Mouse (Mus musculus): ENCODE measurements around the gene Gm5767. TPM values are rescaled to one million over a fixed set of nuclear protein-coding genes. Genes with fewer than 3 reads are reported as not detected.

Gm5767 gene
- polyA plus RNA-seq, 1 experiment from 2014 or later = not detected

- Histone ChIP-seq H3K4me3 (ENCODE audit: low read depth, low read length) (no peak overlapping the region), H3K9ac (ENCODE audit: low read depth, low read length) (no peak overlapping the region), H3K9me3 (replicated peaks; ENCODE audit: control insufficient read depth, low read length) (no peaks in the 10 kb centered on the region), H3K36me3 (ENCODE audit: control insufficient read depth, insufficient read depth, low read length) (peaks cover 34% of the 10 kb centered on the region), H3K27ac (ENCODE audit: low read depth, low read length) (no peak overlapping the region), H3K4me1 (ENCODE audit: control insufficient read depth, insufficient read depth, low read length) (no peaks in the 10 kb centered on the region), H3K27me3 (ENCODE audit: control insufficient read depth, insufficient read depth, low read length) (no peaks in the 10 kb centered on the region), H3K4me2 (no peak overlapping the region)
- 94% methylated on average over 3 of the region's 3 CpGs for WGBS (ENCODE audit: insufficient replicate concordance)
- ATAC-seq (replicated peaks; ENCODE audit: insufficient number of reproducible peaks, low FRiP score, low TSS enrichment) = no peak
Measured at GRCm38 (mm10) chr16:8650007-8650406, 30.6 kb upstream of the Gm5767 start.

- H3K36me3 ChIP-seq (ENCODE audit: control insufficient read depth, insufficient read depth, low read length) = peaks cover 34% of the 10 kb centered on the region
- no peak for ATAC-seq (replicated peaks; ENCODE audit: insufficient number of reproducible peaks, low FRiP score, low TSS enrichment)
Measured at GRCm38 (mm10) chr16:8655108-8655507, 25.5 kb upstream of the Gm5767 start.

GRCm38 (mm10) chr16:8655599-8655998, 25.0 kb upstream of the Gm5767 start:
- 75% methylated on average over 9 of the region's 9 CpGs for WGBS (ENCODE audit: insufficient replicate concordance)
- H3K4me1 ChIP-seq (ENCODE audit: control insufficient read depth, insufficient read depth, low read length) = no peaks in the 10 kb centered on the region; the same call in 1 of the 2 replicates
- H3K9ac ChIP-seq (ENCODE audit: low read depth, low read length) = no peak overlapping the region
- no peak for ATAC-seq (replicated peaks; ENCODE audit: insufficient number of reproducible peaks, low FRiP score, low TSS enrichment)
- H3K36me3 ChIP-seq (ENCODE audit: control insufficient read depth, insufficient read depth, low read length) = peaks cover 35% of the 10 kb centered on the region
- H3K27ac ChIP-seq (ENCODE audit: low read depth, low read length) = no peak overlapping the region
- H3K9me3 ChIP-seq (replicated peaks; ENCODE audit: control insufficient read depth, low read length) = no peaks in the 10 kb centered on the region
- no peak overlapping the region for H3K4me3 ChIP-seq (ENCODE audit: low read depth, low read length)
- no peak overlapping the region for H3K4me2 ChIP-seq
- no peaks in the 10 kb centered on the region for H3K27me3 ChIP-seq (ENCODE audit: control insufficient read depth, insufficient read depth, low read length)

More at GRCm38 (mm10) chr16:8655108-8655507, 25.5 kb upstream of the Gm5767 start:
- H3K27ac ChIP-seq (ENCODE audit: low read depth, low read length) = no peak overlapping the region
- no peaks in the 10 kb centered on the region for H3K9me3 ChIP-seq (replicated peaks; ENCODE audit: control insufficient read depth, low read length)
- WGBS (ENCODE audit: insufficient replicate concordance) = 86% methylated on average over 6 of the region's 6 CpGs
- no peak overlapping the region for H3K4me3 ChIP-seq (ENCODE audit: low read depth, low read length)
- no peaks in the 10 kb centered on the region for H3K27me3 ChIP-seq (ENCODE audit: control insufficient read depth, insufficient read depth, low read length)
- no peak overlapping the region for H3K4me2 ChIP-seq
- no peaks in the 10 kb centered on the region for H3K4me1 ChIP-seq (ENCODE audit: control insufficient read depth, insufficient read depth, low read length)
- H3K9ac ChIP-seq (ENCODE audit: low read depth, low read length) = no peak overlapping the region

GRCm38 (mm10) chr16:8656256-8656655, 24.3 kb upstream of the Gm5767 start:
- no peak for ATAC-seq (replicated peaks; ENCODE audit: insufficient number of reproducible peaks, low FRiP score, low TSS enrichment)
- 80% methylated on average over 2 of the region's 2 CpGs for WGBS (ENCODE audit: insufficient replicate concordance)
- no peak overlapping the region for H3K4me3 ChIP-seq (ENCODE audit: low read depth, low read length)
- H3K9ac ChIP-seq (ENCODE audit: low read depth, low read length) = no peak overlapping the region
- H3K27me3 ChIP-seq (ENCODE audit: control insufficient read depth, insufficient read depth, low read length) = no peaks in the 10 kb centered on the region
- H3K4me1 ChIP-seq (ENCODE audit: control insufficient read depth, insufficient read depth, low read length) = no peaks in the 10 kb centered on the region; the same call in 1 of the 2 replicates
- no peaks in the 10 kb centered on the region for H3K9me3 ChIP-seq (replicated peaks; ENCODE audit: control insufficient read depth, low read length)
- no peak overlapping the region for H3K27ac ChIP-seq (ENCODE audit: low read depth, low read length)
- H3K36me3 ChIP-seq (ENCODE audit: control insufficient read depth, insufficient read depth, low read length) = peaks cover 31% of the 10 kb centered on the region
- H3K4me2 ChIP-seq = no peak overlapping the region

GRCm38 (mm10) chr16:8658349-8658748, 22.2 kb upstream of the Gm5767 start:
- no peaks in the 10 kb centered on the region; the same call in 1 of the 2 replicates for H3K4me1 ChIP-seq (ENCODE audit: control insufficient read depth, insufficient read depth, low read length)
- no peaks in the 10 kb centered on the region for H3K27me3 ChIP-seq (ENCODE audit: control insufficient read depth, insufficient read depth, low read length)
- peaks cover 28% of the 10 kb centered on the region for H3K36me3 ChIP-seq (ENCODE audit: control insufficient read depth, insufficient read depth, low read length)
- WGBS (ENCODE audit: insufficient replicate concordance) = 76% methylated on average over 4 of the region's 4 CpGs
- no peak overlapping the region for H3K9ac ChIP-seq (ENCODE audit: low read depth, low read length)
- ATAC-seq (replicated peaks; ENCODE audit: insufficient number of reproducible peaks, low FRiP score, low TSS enrichment) = no peak
- no peak overlapping the region for H3K4me2 ChIP-seq
- no peaks in the 10 kb centered on the region for H3K9me3 ChIP-seq (replicated peaks; ENCODE audit: control insufficient read depth, low read length)
- no peak overlapping the region for H3K27ac ChIP-seq (ENCODE audit: low read depth, low read length)
- H3K4me3 ChIP-seq (ENCODE audit: low read depth, low read length) = no peak overlapping the region

GRCm38 (mm10) chr16:8658764-8659163, 21.8 kb upstream of the Gm5767 start:
- no peaks in the 10 kb centered on the region; the same call in 1 of the 2 replicates for H3K4me1 ChIP-seq (ENCODE audit: control insufficient read depth, insufficient read depth, low read length)
- peaks cover 28% of the 10 kb centered on the region for H3K36me3 ChIP-seq (ENCODE audit: control insufficient read depth, insufficient read depth, low read length)
- H3K27ac ChIP-seq (ENCODE audit: low read depth, low read length) = no peak overlapping the region
- H3K27me3 ChIP-seq (ENCODE audit: control insufficient read depth, insufficient read depth, low read length) = no peaks in the 10 kb centered on the region
- H3K9me3 ChIP-seq (replicated peaks; ENCODE audit: control insufficient read depth, low read length) = no peaks in the 10 kb centered on the region
- no peak overlapping the region for H3K4me2 ChIP-seq
- H3K9ac ChIP-seq (ENCODE audit: low read depth, low read length) = no peak overlapping the region
- ATAC-seq (replicated peaks; ENCODE audit: insufficient number of reproducible peaks, low FRiP score, low TSS enrichment) = no peak
- no peak overlapping the region for H3K4me3 ChIP-seq (ENCODE audit: low read depth, low read length)
- 91% methylated on average over 4 of the region's 4 CpGs for WGBS (ENCODE audit: insufficient replicate concordance)

GRCm38 (mm10) chr16:8663022-8663421, 17.5 kb upstream of the Gm5767 start:
- 81% methylated on average over 2 of the region's 2 CpGs for WGBS (ENCODE audit: insufficient replicate concordance)
- H3K36me3 ChIP-seq (ENCODE audit: control insufficient read depth, insufficient read depth, low read length) = peaks cover 15% of the 10 kb centered on the region
- H3K4me3 ChIP-seq (ENCODE audit: low read depth, low read length) = no peak overlapping the region
- no peak overlapping the region for H3K27ac ChIP-seq (ENCODE audit: low read depth, low read length)
- ATAC-seq (replicated peaks; ENCODE audit: insufficient number of reproducible peaks, low FRiP score, low TSS enrichment) = no peak
- no peak overlapping the region for H3K4me2 ChIP-seq
- H3K9me3 ChIP-seq (replicated peaks; ENCODE audit: control insufficient read depth, low read length) = no peaks in the 10 kb centered on the region
- H3K27me3 ChIP-seq (ENCODE audit: control insufficient read depth, insufficient read depth, low read length) = no peaks in the 10 kb centered on the region
- H3K4me1 ChIP-seq (ENCODE audit: control insufficient read depth, insufficient read depth, low read length) = peaks cover 24% of the 10 kb centered on the region
- H3K9ac ChIP-seq (ENCODE audit: low read depth, low read length) = no peak overlapping the region

- Histone ChIP-seq H3K4me1 (ENCODE audit: control insufficient read depth, insufficient read depth, low read length) (peaks cover 32% of the 10 kb centered on the region), H3K4me2 (no peak overlapping the region), H3K9me3 (replicated peaks; ENCODE audit: control insufficient read depth, low read length) (no peaks in the 10 kb centered on the region), H3K27me3 (ENCODE audit: control insufficient read depth, insufficient read depth, low read length) (no peaks in the 10 kb centered on the region), H3K27ac (ENCODE audit: low read depth, low read length) (no peak overlapping the region), H3K4me3 (ENCODE audit: low read depth, low read length) (no peak overlapping the region), H3K9ac (ENCODE audit: low read depth, low read length) (no peak overlapping the region), H3K36me3 (ENCODE audit: control insufficient read depth, insufficient read depth, low read length) (peaks cover 10% of the 10 kb centered on the region)
- no peak for ATAC-seq (replicated peaks; ENCODE audit: insufficient number of reproducible peaks, low FRiP score, low TSS enrichment)
- 84% methylated on average over 24 of the region's 24 CpGs for WGBS (ENCODE audit: insufficient replicate concordance)
Measured at GRCm38 (mm10) chr16:8663606-8664539, 16.7 kb upstream of the Gm5767 start.

Measured in heart, embryonic 11.5 days (tissue).